Mouse (Mus musculus) megakaryocyte-erythroid progenitor cell, adult 5-6 weeks (primary cell): Measurements from ENCODE around the gene Gpld1. TPM values are rescaled to one million over a fixed set of nuclear protein-coding genes. Genes with fewer than 3 reads are reported as not detected.
"Not testable (repeated sequence)": the region's sequence is repeated elsewhere in the genome, so short reads cannot be mapped to it uniquely, and the experiment has no call there.

ENCODE experiments used
- ATAC-seq: replicated peaks from 2 replicates; pipeline ENCODE4 v1.8.0; 2016; ENCODE audit warnings: mild to moderate bottlenecking, inconsistent platforms; ENCODE audit not compliant: severe bottlenecking, poor library complexity, low FRiP score, low TSS enrichment
- total RNA-seq, 2 experiments: library from RNA; stranded (forward) in 1 of 2; stranded (reverse) in 1 of 2; fragments of 200-1000, 215-1000 nt in 1 of 2; fragments of >200 nt in 1 of 2; fragmentation: Nextera tagmentation in 1 of 2; gene quantifications; 2 replicates each; pipeline ENCODE4 v1.2.3; 2014 to 2017

Gpld1 gene
- total RNA-seq, 2 experiments from 2014 or later = 0.56 TPM; not detected in 1

DNA sequence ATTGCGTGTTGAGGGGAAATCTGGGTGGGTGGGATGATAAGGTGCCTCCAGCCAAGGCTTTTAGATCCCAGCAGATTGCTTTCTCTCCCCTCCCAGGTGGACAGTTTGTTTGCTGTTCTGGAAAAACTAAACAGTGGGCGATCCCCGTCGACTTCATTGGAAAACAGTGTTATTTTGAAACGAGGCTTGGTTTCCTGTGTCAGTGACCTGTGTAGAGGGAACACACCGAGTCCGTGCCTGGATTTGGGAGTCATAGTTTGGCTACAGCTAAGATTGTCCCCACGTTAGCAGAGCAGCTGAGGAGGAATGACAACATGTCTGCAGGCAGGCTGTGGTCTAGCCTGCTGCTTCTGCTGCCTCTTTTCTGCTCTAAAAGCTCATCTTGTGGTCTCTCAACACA lies 351 bp downstream of the Gpld1 start:
- ATAC-seq = no peak

- no peak for ATAC-seq
Observed at GRCm38 (mm10) chr13:24945567-24945966, 2.6 kb downstream of the Gpld1 start.

GRCm38 (mm10) chr13:24947158-24947557 lies 4.2 kb downstream of the Gpld1 start:
- ATAC-seq = no peak

DNA sequence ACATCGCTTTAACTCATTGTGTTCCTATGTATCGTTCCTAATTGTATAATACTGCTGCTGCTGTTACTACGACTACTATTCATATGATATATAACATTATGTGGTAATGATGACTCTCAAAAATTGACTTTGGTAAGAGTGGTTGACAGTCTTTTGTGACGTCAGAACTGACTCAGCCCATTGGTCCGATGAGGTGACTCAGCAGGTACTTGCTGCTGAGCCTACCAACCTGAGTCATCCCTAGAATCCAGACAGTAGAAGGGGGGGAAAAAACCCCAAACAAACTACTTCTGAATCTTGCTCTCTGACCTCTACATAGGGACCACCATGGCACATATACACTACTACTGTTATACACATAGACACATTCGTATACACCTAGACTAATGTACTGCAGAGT lies 5.9 kb downstream of the Gpld1 start:
- ATAC-seq = no peak

DNA sequence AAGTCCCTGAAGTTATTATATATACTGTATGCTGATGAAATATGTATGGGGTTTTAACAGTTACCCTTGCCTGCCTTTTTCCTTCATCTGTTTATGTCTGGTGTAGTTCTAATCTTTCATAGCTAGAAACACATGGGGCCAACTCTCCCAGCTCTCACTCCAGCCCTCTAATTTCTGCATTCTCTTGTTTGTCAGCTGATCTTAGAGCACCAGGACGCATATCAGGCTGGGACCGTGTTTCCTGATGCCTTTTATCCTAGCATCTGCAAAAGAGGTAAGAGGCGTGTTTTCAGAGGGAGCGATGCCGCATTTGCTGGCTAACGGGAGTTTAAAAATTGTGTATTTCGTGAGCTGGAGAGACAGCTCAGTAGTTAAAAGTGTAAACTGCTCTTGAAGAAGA lies 9.7 kb downstream of the Gpld1 start:
- peak; percentile 47 for ATAC-seq

DNA sequence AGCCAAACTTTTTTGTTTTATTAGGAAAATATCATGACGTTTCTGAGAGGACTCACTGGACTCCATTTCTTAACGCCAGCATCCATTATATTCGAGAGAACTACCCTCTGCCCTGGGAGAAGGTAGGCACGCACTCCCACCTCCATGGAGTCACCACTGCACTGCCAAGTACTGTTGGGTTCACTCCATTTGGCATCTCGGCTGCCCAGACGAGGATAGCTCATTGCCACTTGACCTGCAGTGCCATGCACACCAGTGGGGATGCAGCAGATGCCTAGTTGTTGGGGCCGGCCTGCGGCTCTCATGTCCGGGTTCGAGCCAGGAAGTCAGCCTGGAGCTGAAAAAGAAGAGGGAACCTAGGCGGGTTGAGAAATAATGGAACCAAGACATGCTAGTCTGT lies 12.1 kb downstream of the Gpld1 start:
- ATAC-seq = no peak

- no peak for ATAC-seq
Observed at GRCm38 (mm10) chr13:24955500-24955899, 12.5 kb downstream of the Gpld1 start.

DNA sequence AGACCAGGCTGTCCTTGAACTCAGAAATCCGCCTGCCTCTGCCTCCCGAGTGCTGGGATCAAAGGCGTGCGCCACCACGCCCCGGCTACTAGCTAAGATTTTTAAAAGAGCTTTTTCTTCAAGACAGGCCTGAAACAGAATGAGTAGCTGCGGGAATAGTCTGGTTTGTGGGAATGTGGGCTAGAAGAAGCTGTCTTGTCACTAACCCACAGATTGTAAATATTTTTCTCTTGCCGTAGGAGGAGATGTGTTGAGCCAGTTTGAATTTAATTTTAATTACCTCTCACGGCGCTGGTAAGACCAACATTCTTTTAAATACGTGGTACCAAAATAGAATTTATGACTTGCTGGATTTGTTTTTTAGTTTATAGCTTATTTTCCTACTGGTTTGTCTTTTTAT lies 15.7 kb downstream of the Gpld1 start:
- ATAC-seq = no peak

GRCm38 (mm10) chr13:24960084-24960483 lies 17.1 kb downstream of the Gpld1 start:
- no peak for ATAC-seq

DNA sequence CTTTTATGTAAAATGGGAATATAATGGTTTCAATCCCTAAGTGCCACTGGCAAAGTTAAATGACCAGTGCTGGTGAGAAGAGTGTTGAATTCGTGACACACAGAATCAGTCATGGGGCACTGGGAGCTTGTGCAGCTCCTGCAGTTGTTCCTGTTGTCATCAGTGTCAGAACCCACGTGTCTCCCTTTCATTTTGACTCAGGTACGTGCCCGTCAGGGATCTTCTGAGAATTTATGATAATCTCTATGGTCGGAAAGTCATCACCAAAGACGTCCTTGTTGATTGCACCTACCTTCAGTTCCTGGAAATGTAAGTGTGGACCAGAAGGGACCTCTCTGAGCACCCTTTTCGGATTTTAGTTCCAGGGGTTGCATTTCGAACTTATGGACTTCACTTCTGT lies 19.2 kb downstream of the Gpld1 start:
- ATAC-seq = no peak

DNA sequence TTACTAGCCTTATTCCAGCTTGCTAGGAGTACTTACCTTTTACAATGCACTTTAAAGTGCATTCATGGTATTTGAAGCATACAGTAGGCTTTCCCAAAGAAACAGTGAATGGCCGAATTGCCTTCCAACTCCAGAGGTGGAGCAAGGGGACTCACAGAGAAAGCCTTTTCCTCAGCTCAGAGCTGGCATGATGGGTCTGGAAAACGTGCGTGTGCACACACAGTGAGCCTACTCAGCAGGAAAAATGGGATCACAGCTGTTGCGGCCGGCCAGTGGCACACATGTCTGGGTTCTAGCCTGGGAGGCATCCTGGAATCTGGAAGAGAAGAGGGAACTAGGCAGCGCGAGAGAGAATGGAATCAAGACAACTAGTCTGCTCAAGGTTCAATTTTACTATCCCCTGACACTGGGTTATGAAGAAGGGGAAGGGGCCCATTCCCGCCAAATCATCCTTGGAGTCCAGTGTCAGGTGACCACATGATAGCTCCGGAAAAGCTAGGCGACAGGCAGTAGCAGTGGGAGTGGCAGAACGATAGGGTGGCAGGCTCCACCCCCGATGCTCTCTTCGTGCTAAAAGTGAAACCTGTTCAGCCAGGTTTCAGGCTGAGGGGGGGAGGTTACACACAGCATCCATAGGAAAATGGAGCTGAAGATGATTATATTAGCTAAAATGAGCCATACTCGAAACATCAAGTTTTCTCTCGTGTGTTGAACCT lies 22.3 kb downstream of the Gpld1 start:
- ATAC-seq = peak; percentile 62; the same call in 1 of the 2 replicates

- ATAC-seq = no peak; the same call in 1 of the 2 replicates
Observed at GRCm38 (mm10) chr13:24965846-24966201, 22.9 kb downstream of the Gpld1 start.

- not testable (repeated sequence) for ATAC-seq
Observed at GRCm38 (mm10) chr13:24971776-24972175, 28.8 kb downstream of the Gpld1 start.

- no peak for ATAC-seq
Observed at GRCm38 (mm10) chr13:24976384-24976783, 33.4 kb downstream of the Gpld1 start.

- ATAC-seq = no peak
Observed at GRCm38 (mm10) chr13:24977820-24978342, 34.9 kb downstream of the Gpld1 start.

- no peak for ATAC-seq
Observed at GRCm38 (mm10) chr13:24981031-24981430, 38.1 kb downstream of the Gpld1 start.

GRCm38 (mm10) chr13:24985435-24985834 lies 42.5 kb downstream of the Gpld1 start:
- ATAC-seq = no peak

DNA sequence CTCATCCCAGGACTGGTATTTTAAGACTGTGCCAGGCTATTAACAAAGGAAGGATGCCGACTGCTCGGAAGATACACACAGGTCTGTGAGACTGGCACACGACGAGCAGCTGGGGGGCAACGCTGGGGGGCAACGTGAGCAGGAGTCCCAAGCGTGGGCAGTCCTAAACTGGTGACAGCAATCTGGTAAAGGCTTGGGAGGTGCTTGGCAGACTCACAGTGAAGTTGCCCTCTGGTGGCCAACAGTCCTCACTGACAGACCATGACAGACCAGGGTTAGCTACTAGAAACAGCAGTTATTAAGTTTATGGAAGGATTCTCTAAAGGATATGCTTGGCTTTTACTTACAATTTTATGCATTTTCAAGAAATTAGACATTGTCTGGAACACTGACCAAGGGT lies 45.4 kb downstream of the Gpld1 start:
- peak; percentile 82 for ATAC-seq

DNA sequence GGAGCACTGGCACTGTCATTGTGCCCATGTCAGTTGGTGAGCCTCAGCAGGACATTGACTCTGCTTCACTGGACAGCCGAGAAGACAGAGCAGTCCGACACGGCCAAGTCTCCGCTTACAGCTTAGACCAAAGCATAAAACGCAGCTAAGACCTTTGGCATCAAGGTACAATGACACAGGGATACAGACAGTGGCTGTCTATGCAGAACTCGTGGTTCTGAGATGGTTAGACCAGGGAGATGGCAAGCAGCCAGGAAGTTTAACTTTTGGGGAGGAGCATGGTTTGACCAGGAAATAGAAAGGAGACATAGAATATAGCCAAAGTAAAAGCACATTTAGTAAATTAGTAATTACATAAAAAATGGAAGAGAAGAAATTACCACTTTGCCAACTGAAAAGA lies 46.1 kb downstream of the Gpld1 start:
- peak; percentile 36; the same call in 1 of the 2 replicates for ATAC-seq

DNA sequence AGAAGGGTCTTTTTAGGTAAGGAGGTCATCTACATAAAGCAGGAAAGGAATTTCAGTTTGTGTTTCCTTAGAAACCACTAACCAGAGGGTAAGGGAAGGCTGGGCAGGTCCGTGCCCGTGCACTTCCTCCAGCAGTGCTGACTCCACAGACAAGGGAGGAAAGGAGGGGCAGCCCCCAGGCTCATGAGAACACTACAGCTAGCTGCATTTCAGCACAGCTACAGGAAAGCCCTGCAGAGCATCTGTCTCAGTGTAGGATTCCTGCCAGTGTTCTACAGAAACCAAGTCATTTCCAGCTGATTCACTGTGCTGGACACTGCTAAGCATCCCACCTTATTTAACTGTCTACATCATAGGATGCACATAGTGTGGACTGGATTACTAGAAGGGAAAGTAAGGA lies 50.2 kb downstream of the Gpld1 start:
- no peak for ATAC-seq

GRCm38 (mm10) chr13:24999538-24999937 lies 56.6 kb downstream of the Gpld1 start:
- no peak for ATAC-seq
